Mouse (Mus musculus) myocyte (in vitro differentiated cells): Measurements from ENCODE around the gene Znrf2. TPM values are rescaled to one million over a fixed set of nuclear protein-coding genes. Genes with fewer than 3 reads are reported as not detected.
A peak's percentile ranks its signal among the peaks of the same experiment; 100 is the strongest.

Source experiments
- H3K27me3 ChIP-seq: one replicate; pipeline ENCODE4 v1.6.1; 2011; ENCODE audit not compliant: control insufficient read depth, insufficient read depth, insufficient read length
- H3K36me3 ChIP-seq: one replicate; pipeline ENCODE4 v1.6.1; 2011; ENCODE audit not compliant: control insufficient read depth, insufficient read depth
- H3K4me2 ChIP-seq: one replicate; pipeline ENCODE4 v1.6.1; 2011; ENCODE audit warnings: low read depth, control low read depth
- H3K4me3 ChIP-seq: one replicate; pipeline ENCODE4 v1.5.1; 2011; ENCODE audit warnings: mild to moderate bottlenecking, control low read depth, moderate library complexity
- H3K79me2 ChIP-seq: one replicate; pipeline ENCODE4 v1.6.1; 2011; ENCODE audit not compliant: control insufficient read depth, insufficient read depth
- H3ac ChIP-seq: one replicate; pipeline ENCODE4 v1.6.1; 2011; ENCODE audit not compliant: control insufficient read depth, insufficient read length
- CEBPB ChIP-seq: IDR thresholded peaks from 2 replicates; pipeline ENCODE4 v1.6.1; 2011; ENCODE audit warnings: mild to moderate bottlenecking, moderate library complexity; ENCODE audit not compliant: poor library complexity, insufficient read depth, severe bottlenecking
- E2F4 ChIP-seq: IDR thresholded peaks from one replicate; pipeline ENCODE4 v1.6.1; 2011; ENCODE audit warnings: mild to moderate bottlenecking, control low read depth, moderate library complexity; ENCODE audit not compliant: insufficient read depth
- MAX ChIP-seq: IDR thresholded peaks from one replicate; pipeline ENCODE4 v1.6.1; 2011; ENCODE audit warnings: low read depth, mild to moderate bottlenecking, control low read depth
- MYOD1 ChIP-seq, 3 experiments: IDR thresholded peaks; one replicate each; pipeline ENCODE4 v1.6.1; 2011; ENCODE audit warnings: control low read depth in 2 of 3, low read depth in 2 of 3, mild to moderate bottlenecking in 2 of 3, moderate library complexity in 1 of 3; ENCODE audit not compliant: insufficient read length in 2 of 3, control insufficient read depth in 1 of 3
- MYOG ChIP-seq, 3 experiments: IDR thresholded peaks; one replicate each; pipeline ENCODE4 v1.6.1; 2011; ENCODE audit warnings: control low read depth in 2 of 3, low read depth in 2 of 3, mild to moderate bottlenecking in 2 of 3; ENCODE audit not compliant: insufficient read length in 2 of 3, control insufficient read depth in 1 of 3, insufficient read depth in 1 of 3
- POLR2A ChIP-seq: IDR thresholded peaks from one replicate; pipeline ENCODE4 v1.6.1; 2011; ENCODE audit warnings: low read depth, mild to moderate bottlenecking, control low read depth, moderate library complexity; ENCODE audit not compliant: insufficient read length
- POLR2AphosphoS2 ChIP-seq: IDR thresholded peaks from one replicate; pipeline ENCODE4 v1.6.1; 2011; ENCODE audit warnings: low read depth, control low read depth; ENCODE audit not compliant: insufficient read length
- REST ChIP-seq: IDR thresholded peaks from one replicate; pipeline ENCODE4 v1.6.1; 2011; ENCODE audit warnings: mild to moderate bottlenecking, control low read depth, moderate library complexity; ENCODE audit not compliant: insufficient read depth, insufficient read length
- SRF ChIP-seq: IDR thresholded peaks from one replicate; pipeline ENCODE4 v1.6.1; 2011; ENCODE audit warnings: low read depth; ENCODE audit not compliant: control insufficient read depth, insufficient read length
- TCF12 ChIP-seq: IDR thresholded peaks from one replicate; pipeline ENCODE4 v1.6.1; 2011; ENCODE audit warnings: mild to moderate bottlenecking, control low read depth; ENCODE audit not compliant: poor library complexity, insufficient read depth, severe bottlenecking
- TCF3 ChIP-seq: IDR thresholded peaks from one replicate; pipeline ENCODE4 v1.6.1; 2011; ENCODE audit warnings: low read depth, control low read depth; ENCODE audit not compliant: insufficient read length
- USF1 ChIP-seq: IDR thresholded peaks from one replicate; pipeline ENCODE4 v1.6.1; 2011; ENCODE audit warnings: low read depth, mild to moderate bottlenecking, control low read depth, moderate library complexity
- polyA plus RNA-seq: library from polyadenylated mRNA; unstranded; fragments of >200 nt; fragmentation: generic; extraction: Trizol; gene quantifications from one replicate; pipeline ENCODE4 v1.2.1, GENCODE M21; 2012; ENCODE audit warnings: missing spikeins

The Znrf2 gene
- polyA plus RNA-seq, 1 experiment, result 5.7 TPM

- H3K4me2 ChIP-seq, result no peak overlapping the region
- no peak overlapping the region for H3ac ChIP-seq
- TF ChIP-seq REST (no peak), POLR2A (no peak), TCF12 (no peak), MAX (no peak), USF1 (no peak), SRF (no peak), CEBPB (no peak), MYOD1 (IDR thresholded peaks at IDR 0.05; ENCODE audit: control insufficient read depth in 1 of 3, insufficient read length in 2 of 3, low read depth in 2 of 3) (no peak), POLR2AphosphoS2 (no peak), TCF3 (no peak), MYOG (IDR thresholded peaks at IDR 0.05; ENCODE audit: control insufficient read depth in 1 of 3, insufficient read depth in 1 of 3, insufficient read length in 2 of 3, low read depth in 2 of 3) (no peak), E2F4 (no peak)
- no peak overlapping the region for H3K4me3 ChIP-seq
- H3K36me3 ChIP-seq, result no peaks in the 10 kb centered on the region
- no peaks in the 10 kb centered on the region for H3K27me3 ChIP-seq
- H3K79me2 ChIP-seq, result no peaks in the 10 kb centered on the region
Observed at GRCm38 (mm10) chr6:54775739-54776138, 41.0 kb upstream of the Znrf2 start.

- no peak overlapping the region for H3K4me3 ChIP-seq
- TF ChIP-seq MAX (no peak), CEBPB (no peak), E2F4 (no peak), SRF (no peak), TCF12 (no peak), REST (no peak), MYOD1 (IDR thresholded peaks at IDR 0.05; ENCODE audit: control insufficient read depth in 1 of 3, insufficient read length in 2 of 3, low read depth in 2 of 3) (no peak), MYOG (IDR thresholded peaks at IDR 0.05; ENCODE audit: control insufficient read depth in 1 of 3, insufficient read depth in 1 of 3, insufficient read length in 2 of 3, low read depth in 2 of 3) (no peak), POLR2A (no peak), USF1 (no peak), POLR2AphosphoS2 (no peak), TCF3 (no peak)
- no peaks in the 10 kb centered on the region for H3K79me2 ChIP-seq
- no peak overlapping the region for H3K4me2 ChIP-seq
- no peaks in the 10 kb centered on the region for H3K36me3 ChIP-seq
- H3ac ChIP-seq, result no peak overlapping the region
- H3K27me3 ChIP-seq, result no peaks in the 10 kb centered on the region
Observed at GRCm38 (mm10) chr6:54777661-54778060, 39.1 kb upstream of the Znrf2 start.

GRCm38 (mm10) chr6:54779968-54780367 is 36.7 kb upstream of the Znrf2 start:
- Histone ChIP-seq H3K27me3 (no peaks in the 10 kb centered on the region), H3ac (no peak overlapping the region), H3K79me2 (no peaks in the 10 kb centered on the region), H3K4me3 (no peak overlapping the region), H3K36me3 (no peaks in the 10 kb centered on the region), H3K4me2 (peak overlapping the region; percentile 1)
- TF ChIP-seq POLR2A (no peak), E2F4 (no peak), TCF12 (peak; percentile 56), TCF3 (peak; percentile 14), POLR2AphosphoS2 (no peak), USF1 (no peak), MYOG (IDR thresholded peaks at IDR 0.05; ENCODE audit: control insufficient read depth in 1 of 3, insufficient read depth in 1 of 3, insufficient read length in 2 of 3, low read depth in 2 of 3) (peak in 2 of 3 experiments; percentile 71 to 92), SRF (no peak), REST (no peak), MYOD1 (IDR thresholded peaks at IDR 0.05; ENCODE audit: control insufficient read depth in 1 of 3, insufficient read length in 2 of 3, low read depth in 2 of 3) (peak in 2 of 3 experiments; percentile 64 to 78)

GRCm38 (mm10) chr6:54780569-54781304 is 36.0 kb upstream of the Znrf2 start:
- no peaks in the 10 kb centered on the region for H3K36me3 ChIP-seq
- no peaks in the 10 kb centered on the region for H3K79me2 ChIP-seq
- TF ChIP-seq SRF, result no peak
- no peak for TF ChIP-seq USF1
- TF ChIP-seq MYOD1 (IDR thresholded peaks at IDR 0.05; ENCODE audit: control insufficient read depth in 1 of 3, insufficient read length in 2 of 3, low read depth in 2 of 3), result no peak
- TF ChIP-seq MAX, result no peak
- no peak for TF ChIP-seq TCF3
- no peak for TF ChIP-seq E2F4
- no peak for TF ChIP-seq POLR2AphosphoS2
- TF ChIP-seq REST, result no peak
- TF ChIP-seq POLR2A, result no peak
- no peak for TF ChIP-seq TCF12
- TF ChIP-seq CEBPB, result no peak
- no peak for TF ChIP-seq MYOG (IDR thresholded peaks at IDR 0.05; ENCODE audit: control insufficient read depth in 1 of 3, insufficient read depth in 1 of 3, insufficient read length in 2 of 3, low read depth in 2 of 3)
- no peak overlapping the region for H3ac ChIP-seq
- peak overlapping the region; percentile 1 for H3K4me2 ChIP-seq
- no peaks in the 10 kb centered on the region for H3K27me3 ChIP-seq
- no peak overlapping the region for H3K4me3 ChIP-seq
